Mouse (Mus musculus) forebrain, embryonic 15.5 days (tissue): Measurements from ENCODE around the gene Tmem52. TPM values are rescaled to one million over a fixed set of nuclear protein-coding genes. Genes with fewer than 3 reads are reported as not detected.

Experiments
- polyA plus RNA-seq: library from polyadenylated mRNA; unstranded; fragments of >200 nt; fragmentation: Nextera tagmentation; extraction: Ambion mirVana; gene quantifications from 2 replicates; pipeline ENCODE4 v1.2.1, GENCODE M21; 2015

Tmem52 gene
- polyA plus RNA-seq, 1 experiment from 2014 or later, result 0.19 TPM

Other genes starting within 250 kb of the Tmem52 start
- gene Ski, start 246.5 kb upstream of the Tmem52 start, polyA plus RNA-seq, result 14.3 TPM in 2 replicates
- gene Faap20, start 219.3 kb upstream of the Tmem52 start, polyA plus RNA-seq, result 88.2 and 89.3 TPM in 2 replicates
- gene Prkcz, start 107.8 kb upstream of the Tmem52 start, polyA plus RNA-seq, result 62.2 and 69.1 TPM in 2 replicates
- gene Gabrd, start 71.0 kb upstream of the Tmem52 start, polyA plus RNA-seq, result 1.8 and 2.6 TPM in 2 replicates
- gene Cfap74, start 59.9 kb upstream of the Tmem52 start, polyA plus RNA-seq, result 3.8 and 4.3 TPM in 2 replicates
- gene Gnb1, start 22.2 kb downstream of the Tmem52 start, polyA plus RNA-seq, result 1,112 and 1,114 TPM in 2 replicates
- gene Nadk, start 93.3 kb downstream of the Tmem52 start, polyA plus RNA-seq, result 109 and 110 TPM in 2 replicates
- 10.9 and 12.9 TPM in 2 replicates for gene Slc35e2, start 132.3 kb downstream of the Tmem52 start, polyA plus RNA-seq
- 60.8 and 63.5 TPM in 2 replicates for gene Cdk11b, start 155.7 kb downstream of the Tmem52 start, polyA plus RNA-seq
- not detected in 2 replicates for gene Gm10563, start 176.3 kb downstream of the Tmem52 start, polyA plus RNA-seq
- 2.3 and 2.6 TPM in 2 replicates for gene Mmp23, start 184.3 kb downstream of the Tmem52 start, polyA plus RNA-seq
- gene Mib2, start 200.1 kb downstream of the Tmem52 start, polyA plus RNA-seq, result 51.6 and 52.1 TPM in 2 replicates
- 8.2 and 10.9 TPM in 2 replicates for gene Fndc10, start 225.2 kb downstream of the Tmem52 start, polyA plus RNA-seq
- 144 and 146 TPM in 2 replicates for gene Ssu72, start 235.7 kb downstream of the Tmem52 start, polyA plus RNA-seq